Mouse (Mus musculus): ENCODE results near the gene Parvb. TPM values are rescaled to one million over a fixed set of nuclear protein-coding genes. Genes with fewer than 3 reads are reported as not detected.

Parvb gene
- total RNA-seq, 4 experiments from 2014 or later, result 16.3 to 21.4 (median 19.9) TPM

GRCm38 (mm10) chr15:84295225-84295624, 63.4 kb downstream of the Parvb start:
- DNase-seq, result no peak

DNA sequence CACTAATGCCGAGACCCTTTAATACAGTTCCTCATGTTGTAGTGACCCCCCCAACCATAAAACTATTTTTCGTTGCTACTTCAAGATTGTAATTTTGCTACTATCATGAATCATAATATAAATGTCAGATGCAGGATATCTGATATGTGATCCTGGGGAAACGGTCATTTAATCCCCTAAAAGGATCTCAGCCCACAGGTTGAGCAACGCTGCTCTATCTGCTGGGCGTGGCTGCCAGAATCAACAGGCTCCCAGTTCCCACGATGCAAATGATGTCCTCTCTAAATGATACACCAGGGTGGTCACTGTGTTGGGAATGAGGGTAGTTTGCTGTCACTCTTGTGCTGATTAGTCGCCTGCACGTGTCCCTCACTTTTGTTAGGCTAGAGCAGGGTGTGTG, 65.6 kb downstream of the Parvb start:
- no peak for DNase-seq

DNA sequence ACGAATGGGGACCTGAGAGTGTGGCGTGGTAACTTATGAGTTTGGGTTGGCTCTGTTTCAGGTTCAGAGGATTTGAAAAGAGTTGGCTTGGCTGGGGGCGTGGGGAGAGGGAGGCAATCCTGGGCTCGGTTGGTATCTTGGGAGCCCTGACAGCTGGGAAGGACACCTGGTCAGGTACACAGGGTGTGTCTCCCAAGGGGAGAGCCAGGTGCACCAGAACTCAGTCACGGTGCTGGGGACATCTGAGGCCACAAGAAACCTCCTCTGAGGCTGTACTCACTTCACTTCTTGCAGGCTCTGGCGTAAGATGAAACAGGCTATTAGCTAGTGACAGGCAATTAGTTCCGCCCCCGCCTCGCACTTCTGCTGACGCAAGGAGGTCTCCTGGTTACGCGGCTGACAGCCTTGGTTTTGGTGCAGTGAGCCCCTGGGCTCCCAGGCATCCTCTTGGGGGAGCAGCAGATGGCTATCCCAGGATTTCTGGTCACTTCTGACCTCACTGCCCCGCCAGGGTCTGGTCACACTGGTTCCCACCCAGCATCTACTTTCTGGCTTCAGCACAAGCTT, 67.0 kb downstream of the Parvb start:
- DNase-seq, result no peak

DNA sequence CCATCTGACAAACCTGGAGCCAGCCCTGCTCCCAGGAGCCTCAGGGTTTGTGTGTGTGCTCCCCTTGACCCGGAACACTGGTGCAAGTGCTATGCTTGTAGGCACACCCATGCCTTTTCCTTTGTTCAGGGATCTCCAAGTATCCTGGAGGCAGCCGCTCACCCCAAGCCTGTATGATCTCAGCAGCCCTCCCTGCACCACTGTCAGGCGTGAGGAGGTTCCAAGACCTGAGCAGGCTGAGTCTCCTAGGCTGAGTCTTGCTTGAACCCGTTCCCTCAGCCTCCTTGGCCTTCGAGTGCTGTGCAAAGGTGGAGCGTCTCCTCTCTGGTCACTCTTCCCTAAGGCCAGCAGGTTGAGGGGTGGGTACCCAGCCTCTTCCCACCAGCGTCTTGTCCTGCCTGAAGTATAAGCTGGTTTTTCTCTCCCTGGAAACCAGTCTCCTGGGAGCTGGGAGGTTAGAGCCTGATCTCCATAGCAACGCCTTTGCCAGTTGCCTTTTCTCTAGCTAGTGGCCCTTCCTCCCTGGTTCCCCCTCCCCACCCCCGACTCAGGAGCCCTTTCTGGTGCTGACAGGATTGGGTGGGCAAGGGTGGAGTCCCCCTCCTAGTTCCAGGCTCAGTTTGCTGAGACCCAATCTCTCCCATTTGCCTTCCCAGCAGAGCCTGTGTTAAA, 68.0 kb downstream of the Parvb start:
- DNase-seq, result no peak

- no peak for DNase-seq
These were observed 68.7 kb downstream of the Parvb start for GRCm38 (mm10) chr15:84300591-84300990.

DNA sequence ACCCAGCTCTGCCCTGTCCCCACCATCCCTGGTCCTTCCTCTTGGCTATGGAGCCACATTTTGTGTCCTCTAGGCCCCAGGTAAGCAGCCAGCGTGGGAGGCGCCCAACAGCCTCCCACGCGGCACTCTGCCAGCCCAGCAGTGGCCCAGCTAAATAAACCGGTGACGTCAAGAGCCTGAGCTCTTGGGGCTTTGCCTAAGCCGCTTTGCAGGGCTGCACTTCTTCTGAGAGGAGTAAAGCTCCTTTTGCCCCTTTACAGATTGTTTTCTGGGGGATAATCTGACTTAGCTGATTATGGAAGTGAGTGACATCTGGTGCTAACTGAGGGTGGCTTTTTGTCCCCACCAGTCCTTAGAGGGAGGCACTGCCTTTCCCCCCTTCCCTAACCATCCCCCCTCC, 69.2 kb downstream of the Parvb start:
- no peak for DNase-seq

- DNase-seq, result no peak
These were observed 70.0 kb downstream of the Parvb start for GRCm38 (mm10) chr15:84301641-84302420.

DNA sequence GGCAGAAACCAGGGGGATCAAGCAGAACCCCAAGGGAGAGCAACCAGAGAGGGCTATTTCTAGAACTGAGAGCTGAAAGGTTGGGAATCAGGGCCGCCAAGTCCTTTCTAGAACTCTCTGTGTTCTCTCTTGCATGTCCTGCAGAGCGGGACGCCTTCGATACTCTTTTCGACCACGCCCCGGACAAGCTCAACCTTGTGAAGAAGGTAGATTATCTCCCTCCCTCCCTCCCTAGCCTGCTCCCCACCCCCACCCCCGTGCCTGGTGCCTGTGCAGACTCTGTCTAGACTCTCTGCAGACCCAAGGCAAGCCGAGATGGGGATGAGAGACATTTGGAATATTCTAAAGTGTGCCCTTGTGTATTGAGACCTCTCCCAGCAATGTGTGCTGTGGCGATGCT, 71.4 kb downstream of the Parvb start:
- DNase-seq, result no peak

GRCm38 (mm10) chr15:84305333-84305732, 73.5 kb downstream of the Parvb start:
- no peak for DNase-seq

DNA sequence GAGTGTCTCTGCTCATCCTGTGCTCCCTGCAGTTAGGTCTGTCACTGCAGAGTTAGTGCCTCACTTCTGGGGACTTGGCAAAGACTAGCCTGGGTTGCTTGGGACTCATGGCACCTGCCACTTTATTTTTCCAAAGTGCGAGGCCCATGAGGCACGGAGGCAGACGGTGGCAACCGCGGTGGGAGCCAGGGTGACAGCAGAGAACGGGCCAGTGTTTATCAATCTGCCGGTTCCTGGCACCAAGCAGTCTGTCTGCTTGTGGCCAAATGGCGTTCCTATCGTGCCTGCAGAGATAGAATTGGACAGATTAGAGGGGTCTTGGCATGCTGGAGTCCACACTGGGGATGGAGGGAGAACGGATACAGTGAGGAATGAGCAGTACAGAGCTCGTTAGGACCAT, 78.4 kb downstream of the Parvb start:
- no peak for DNase-seq

DNA sequence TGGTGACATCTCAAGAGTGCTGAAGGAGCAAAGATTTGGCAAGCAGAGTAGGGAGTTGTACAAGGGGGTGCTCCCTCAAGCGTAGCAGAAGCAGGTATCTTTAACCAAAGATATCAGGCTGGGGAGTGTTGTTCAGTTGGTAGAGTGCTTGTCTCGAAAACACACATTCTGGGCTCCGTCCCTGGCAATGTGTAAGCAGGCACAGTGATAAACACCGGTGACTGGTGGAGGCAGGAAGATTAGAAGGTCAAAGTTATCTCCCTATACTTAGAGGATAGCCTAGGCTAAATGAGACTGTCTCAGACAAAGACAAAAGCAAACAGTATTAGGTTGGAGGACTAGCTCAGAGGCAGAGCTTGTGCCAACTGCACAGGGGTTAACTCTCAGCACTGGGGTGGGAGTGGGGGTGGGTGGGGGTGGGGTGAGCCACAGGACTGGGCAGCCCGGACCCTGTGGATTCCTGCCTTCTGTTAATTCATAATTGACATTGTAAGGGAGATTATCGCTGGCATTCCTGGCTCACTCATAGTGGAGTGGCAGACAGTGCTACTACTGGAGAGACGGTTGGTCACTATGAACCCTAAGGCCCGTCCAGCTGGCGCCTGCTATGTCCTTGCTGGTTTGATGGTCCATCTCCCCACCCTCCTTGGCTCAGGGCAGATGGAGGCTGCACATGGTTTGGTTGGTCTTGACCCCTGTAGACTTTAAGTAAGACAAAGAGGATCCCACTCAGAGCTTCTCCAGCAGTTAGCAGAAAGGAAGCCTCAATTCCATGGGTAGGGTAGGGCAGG, 79.6 kb downstream of the Parvb start:
- DNase-seq, result no peak

DNA sequence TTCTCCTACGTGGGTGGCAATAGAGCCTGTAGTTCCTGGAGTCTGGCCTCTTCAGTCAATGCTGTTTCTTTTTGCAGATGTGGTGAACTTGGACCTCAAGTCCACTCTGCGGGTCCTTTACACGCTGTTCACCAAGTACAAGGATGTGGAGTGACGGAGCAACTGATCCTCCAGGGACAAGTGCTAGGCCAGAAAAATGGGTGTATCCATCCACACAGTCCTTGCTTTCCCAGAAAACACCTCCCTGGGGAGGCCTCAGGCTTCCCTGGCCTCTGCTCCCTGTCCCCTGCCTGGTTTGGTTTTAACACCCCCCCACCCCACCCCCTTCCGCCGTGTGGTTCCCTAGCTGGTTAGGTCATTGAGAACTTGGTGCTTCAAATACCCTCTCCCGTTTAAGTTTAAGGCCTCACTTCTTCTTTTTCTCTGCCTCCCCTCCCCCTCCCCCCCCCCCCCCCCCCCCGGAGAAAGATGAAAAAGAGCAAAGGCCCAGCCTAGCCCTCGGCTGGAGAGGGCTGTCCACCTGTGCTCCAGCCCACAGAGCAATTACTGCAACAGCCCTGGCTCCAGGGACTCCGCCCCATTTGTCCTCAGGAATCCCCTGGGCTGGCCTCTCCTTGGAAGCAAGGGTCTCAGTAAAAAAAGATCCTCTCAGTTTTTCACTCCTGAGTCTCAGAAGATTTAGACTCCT, 81.2 kb downstream of the Parvb start:
- DNase-seq, result no peak

GRCm38 (mm10) chr15:84313566-84313878, 81.7 kb downstream of the Parvb start:
- DNase-seq, result no peak

GRCm38 (mm10) chr15:84314420-84315080, 82.7 kb downstream of the Parvb start:
- DNase-seq, result no peak

DNA sequence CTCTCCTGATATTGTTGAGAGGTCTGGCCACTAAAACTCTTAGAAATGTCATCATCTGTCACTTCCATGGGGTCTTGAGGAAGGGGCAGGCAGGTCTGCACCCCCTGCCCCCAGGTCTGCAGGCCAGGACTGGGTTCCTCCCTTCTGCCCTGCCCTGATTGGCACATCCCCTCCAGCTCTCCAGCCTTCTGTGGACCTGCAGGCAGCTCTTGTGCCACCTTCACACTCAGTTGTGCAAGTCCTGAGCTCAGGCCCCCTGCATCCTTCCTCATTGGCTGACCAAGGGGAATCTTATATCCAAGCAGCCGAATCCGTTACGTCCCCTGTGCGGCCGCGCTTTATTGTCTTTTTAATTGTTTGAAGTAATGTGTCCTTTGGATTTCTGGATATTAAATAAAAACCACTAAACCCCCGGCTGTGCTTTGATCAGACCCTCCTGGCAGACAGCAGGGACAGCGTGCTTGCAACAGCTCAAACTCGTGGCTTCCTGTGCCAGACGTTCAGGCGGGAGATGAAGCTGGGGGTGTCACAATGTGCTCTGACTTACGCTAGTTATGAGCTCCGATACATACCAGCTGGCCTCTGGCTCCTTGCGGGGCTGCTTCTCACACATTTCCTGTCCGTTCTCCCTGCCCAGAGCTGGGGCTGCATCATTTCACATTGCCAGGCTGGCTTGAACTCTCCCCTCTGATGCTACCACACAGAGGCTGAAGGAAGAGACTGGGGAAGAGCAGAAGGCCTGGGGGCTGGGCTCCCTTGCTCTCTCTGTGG, 83.6 kb downstream of the Parvb start:
- no peak for DNase-seq

DNA sequence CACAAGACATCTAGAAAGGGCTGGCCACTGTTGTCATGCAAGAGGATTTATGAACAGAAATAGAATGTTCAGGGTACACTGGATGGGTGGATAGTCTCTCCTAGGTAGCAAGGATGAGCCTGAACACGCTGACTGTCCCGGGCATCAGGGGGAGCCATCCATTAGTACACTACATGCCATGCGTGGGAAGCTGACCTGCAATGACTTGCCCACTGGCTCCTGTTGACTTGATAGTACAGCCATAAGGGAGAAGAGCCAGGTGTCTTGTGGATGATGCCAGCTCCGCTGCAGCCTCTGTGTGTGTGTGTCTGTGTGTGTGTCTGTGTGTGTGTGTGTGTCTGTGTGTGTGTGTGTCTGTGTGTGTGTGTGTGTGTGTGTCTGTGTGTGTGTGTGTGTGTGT, 87.5 kb downstream of the Parvb start:
- no peak for DNase-seq

- DNase-seq, result no peak
These were observed 89.8 kb downstream of the Parvb start for GRCm38 (mm10) chr15:84321544-84322174.

DNA sequence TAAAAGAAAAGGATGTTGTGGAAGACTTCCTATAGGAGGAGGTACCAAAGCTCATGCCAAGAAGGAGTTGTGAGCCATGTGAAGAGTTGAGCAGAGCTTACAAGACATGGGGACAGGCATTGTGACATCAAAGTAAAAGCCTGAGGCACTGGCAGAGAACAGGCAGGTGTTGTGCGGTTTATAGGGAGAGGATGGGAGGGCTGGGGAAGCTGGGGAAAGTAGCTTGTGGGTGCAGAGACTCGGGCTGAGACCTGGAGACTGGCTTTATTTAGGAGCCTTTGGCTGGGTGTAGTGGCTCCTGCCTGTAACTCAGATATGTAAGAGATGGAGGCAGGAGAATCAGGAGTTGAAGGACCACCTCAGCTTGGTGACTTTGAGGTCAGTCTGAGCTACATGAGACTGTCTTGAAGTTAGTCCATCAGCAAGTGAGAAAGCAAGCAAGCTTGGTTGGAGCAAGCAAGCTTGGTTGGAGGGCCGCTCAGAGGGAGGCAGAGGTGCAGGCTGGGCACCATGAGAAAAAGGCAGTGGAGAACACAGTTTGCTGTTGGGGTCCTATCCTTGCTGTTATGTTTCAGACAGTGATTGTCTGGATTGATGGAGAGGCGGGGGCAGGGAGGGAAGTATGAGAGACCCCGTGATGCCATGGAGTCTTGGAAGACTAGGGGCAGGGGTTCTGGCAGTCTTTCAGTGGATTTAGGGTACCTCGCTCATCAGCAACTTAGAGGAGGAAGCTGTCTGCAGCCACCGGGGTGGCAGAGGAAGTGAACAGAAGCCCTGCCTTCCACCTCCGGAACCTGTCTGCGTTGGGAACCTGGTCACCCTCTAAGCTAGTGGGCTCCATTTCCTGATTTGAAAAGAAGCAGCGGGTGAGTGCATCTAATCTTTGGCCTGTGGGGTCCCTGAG, 92.4 kb downstream of the Parvb start, which contains the start of gene Parvg:
TSS of gene Parvg (plus strand) at position 61 of the 904 bp plus-strand sequence.
- DNase-seq, result no peak

- DNase-seq, result peak; percentile 11
These were observed 93.2 kb downstream of the Parvb start for GRCm38 (mm10) chr15:84324870-84325553.

All from adrenal gland, adult 8-10 months (tissue).